Mouse (Mus musculus): ENCODE measurements around the gene Hist1h2bl. TPM values are rescaled to one million over a fixed set of nuclear protein-coding genes. Genes with fewer than 3 reads are reported as not detected.
"Not testable (repeated sequence)": the region's sequence is repeated elsewhere in the genome, so short reads cannot be mapped to it uniquely, and the experiment has no call there.

The Hist1h2bl gene
- total RNA-seq (2021) = 10 to 100 TPM; 41.4 to 52.8 TPM

GRCm38 (mm10) chr13:21715864-21716539, at the start of gene Hist1h2bl, which contains the start of gene Hist1h2ai:
Hist1h2bl (minus strand) TSS chr13:21716143.
Hist1h2ai (plus strand) TSS chr13:21716422.
- intact Hi-C loops (cut with DNase I) = loop anchor here (2.0 to 10.0 kb wide), 3 partner anchors 19 to 1719 kb away; partner anchors contain the start of gene Hist1h4j
- DNase-seq (ENCODE audit: extremely low spot score in 1 of 2, low spot score in 2 of 2) = peak; percentile 78 to 96

- intact Hi-C loops (cut with DNase I) = no loop called here
- DNase-seq (ENCODE audit: extremely low spot score in 1 of 2, low spot score in 2 of 2) = no peak
Observed at GRCm38 (mm10) chr13:21755707-21756106, 39.8 kb upstream of the Hist1h2bl start.

GRCm38 (mm10) chr13:21754294-21755001, 38.5 kb upstream of the Hist1h2bl start:
- DNase-seq (ENCODE audit: extremely low spot score in 1 of 2, low spot score in 2 of 2); intact Hi-C loops (cut with DNase I): not testable (repeated sequence)

DNA sequence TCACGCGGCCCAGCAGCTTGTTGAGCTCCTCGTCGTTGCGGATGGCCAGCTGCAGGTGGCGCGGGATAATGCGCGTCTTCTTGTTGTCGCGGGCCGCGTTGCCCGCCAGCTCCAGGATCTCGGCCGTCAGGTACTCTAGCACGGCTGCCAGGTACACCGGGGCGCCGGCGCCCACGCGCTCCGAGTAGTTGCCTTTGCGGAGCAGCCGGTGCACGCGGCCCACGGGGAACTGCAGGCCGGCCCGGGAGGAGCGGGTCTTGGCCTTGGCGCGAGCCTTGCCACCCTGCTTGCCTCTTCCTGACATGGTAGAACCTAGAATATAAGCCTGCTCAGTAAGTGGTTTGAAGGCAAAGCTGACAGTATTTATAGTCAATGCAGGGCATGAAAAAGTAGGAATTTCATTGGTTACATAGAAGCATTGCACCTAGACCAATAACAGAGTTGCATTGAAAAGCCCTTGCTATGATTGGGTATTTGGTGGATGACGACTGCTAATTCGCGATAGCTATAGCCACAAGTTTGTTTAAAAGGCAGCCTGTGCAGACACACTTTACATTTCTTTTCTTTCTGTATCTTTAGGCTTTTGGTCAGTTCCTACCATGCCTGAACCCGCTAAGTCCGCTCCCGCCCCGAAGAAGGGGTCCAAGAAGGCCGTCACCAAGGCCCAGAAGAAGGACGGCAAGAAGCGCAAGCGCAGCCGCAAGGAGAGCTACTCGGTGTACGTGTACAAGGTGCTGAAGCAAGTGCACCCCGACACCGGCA, 37.8 kb upstream of the Hist1h2bl start, which contains the start of the genes Hist1h2ak and Hist1h2bn:
Gene Hist1h2ak (minus strand): TSS at position 304 of the 762 bp plus-strand sequence.
Gene Hist1h2bn (plus strand): TSS at position 600 of the 762 bp plus-strand sequence.
- peak; percentile 48 to 87 for DNase-seq (ENCODE audit: extremely low spot score in 1 of 2, low spot score in 2 of 2)
- intact Hi-C loops (cut with DNase I) = not testable (repeated sequence)

DNA sequence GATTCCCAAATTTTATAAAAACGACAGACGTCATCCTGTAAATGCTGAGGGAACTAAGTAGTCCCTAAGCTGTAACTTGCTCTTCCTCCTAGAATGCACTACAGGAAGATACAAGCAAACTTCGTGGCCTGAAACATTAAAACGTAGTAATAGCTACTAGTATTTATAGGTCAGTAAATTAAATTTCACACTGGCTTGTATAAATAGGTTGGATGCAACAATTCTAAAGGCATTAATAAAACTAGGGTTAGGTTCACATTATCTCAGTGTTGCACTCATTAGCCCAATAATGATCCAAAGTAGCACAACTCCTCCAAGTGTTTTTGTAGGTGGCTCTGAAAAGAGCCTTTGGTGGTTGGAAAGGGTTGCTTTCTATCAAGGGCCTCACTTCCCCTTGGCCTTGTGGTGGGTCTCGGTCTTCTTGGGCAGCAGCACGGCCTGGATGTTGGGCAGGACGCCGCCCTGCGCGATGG, 37.1 kb upstream of the Hist1h2bl start:
- intact Hi-C loops (cut with DNase I) = no loop called here
- DNase-seq (ENCODE audit: extremely low spot score in 1 of 2, low spot score in 2 of 2) = no peak

DNA sequence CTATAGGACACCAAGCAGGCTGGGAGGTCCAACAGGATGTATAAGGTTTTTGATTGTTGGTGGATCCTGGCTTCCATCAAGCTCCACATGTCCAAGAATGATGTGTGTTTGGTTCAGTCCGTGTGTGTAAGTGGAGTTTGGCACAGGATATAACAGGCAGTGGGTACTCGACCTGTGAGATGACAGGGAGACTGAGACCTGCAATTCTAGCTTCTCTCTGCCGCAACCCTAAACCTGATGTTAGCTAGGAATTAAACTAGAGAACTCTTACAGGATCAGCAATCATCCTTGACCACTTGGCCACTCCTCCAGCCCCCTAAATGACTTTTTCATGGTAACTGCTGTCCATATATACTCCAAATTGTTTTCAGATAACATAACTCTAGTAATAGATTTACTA, 36.4 kb upstream of the Hist1h2bl start:
- no peak for DNase-seq (ENCODE audit: extremely low spot score in 1 of 2, low spot score in 2 of 2)
- intact Hi-C loops (cut with DNase I) = no loop called here

- intact Hi-C loops (cut with DNase I) = no loop called here
- no peak for DNase-seq (ENCODE audit: extremely low spot score in 1 of 2, low spot score in 2 of 2)
Observed at GRCm38 (mm10) chr13:21751827-21752226, 35.9 kb upstream of the Hist1h2bl start.

DNA sequence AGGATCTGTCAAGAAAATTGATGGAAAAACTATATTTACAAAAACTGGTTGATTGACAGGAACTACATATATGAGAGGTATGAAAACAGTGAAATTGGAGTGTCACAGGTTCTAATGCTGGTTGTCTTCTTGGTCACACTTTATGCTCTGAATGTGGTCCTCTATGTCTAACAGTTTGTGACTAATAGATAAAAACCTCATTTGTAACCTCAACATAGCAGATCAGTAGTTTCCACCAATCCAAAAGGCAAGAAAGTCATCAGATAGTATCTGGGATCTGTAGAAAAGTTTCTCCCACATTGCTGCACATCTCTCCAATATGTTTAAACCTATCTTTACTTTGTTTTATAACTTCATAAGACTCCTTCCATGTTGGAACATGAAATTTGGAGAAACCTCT, 35.5 kb upstream of the Hist1h2bl start:
- DNase-seq (ENCODE audit: extremely low spot score in 1 of 2, low spot score in 2 of 2) = no peak
- intact Hi-C loops (cut with DNase I) = no loop called here

- intact Hi-C loops (cut with DNase I) = not testable (repeated sequence)
- peak; percentile 92 to 94 for DNase-seq (ENCODE audit: extremely low spot score in 1 of 2, low spot score in 2 of 2)
Observed at GRCm38 (mm10) chr13:21750159-21751017, 34.4 kb upstream of the Hist1h2bl start, which contains the start of gene Hist1h4k. Hist1h4k (minus strand) TSS chr13:21750505.

GRCm38 (mm10) chr13:21749387-21750158, 33.6 kb upstream of the Hist1h2bl start:
- no peak for DNase-seq (ENCODE audit: extremely low spot score in 1 of 2, low spot score in 2 of 2)
- intact Hi-C loops (cut with DNase I) = no loop called here

GRCm38 (mm10) chr13:21745006-21745405, 29.1 kb upstream of the Hist1h2bl start:
- intact Hi-C loops (cut with DNase I) = no loop called here
- DNase-seq (ENCODE audit: extremely low spot score in 1 of 2, low spot score in 2 of 2) = no peak

DNA sequence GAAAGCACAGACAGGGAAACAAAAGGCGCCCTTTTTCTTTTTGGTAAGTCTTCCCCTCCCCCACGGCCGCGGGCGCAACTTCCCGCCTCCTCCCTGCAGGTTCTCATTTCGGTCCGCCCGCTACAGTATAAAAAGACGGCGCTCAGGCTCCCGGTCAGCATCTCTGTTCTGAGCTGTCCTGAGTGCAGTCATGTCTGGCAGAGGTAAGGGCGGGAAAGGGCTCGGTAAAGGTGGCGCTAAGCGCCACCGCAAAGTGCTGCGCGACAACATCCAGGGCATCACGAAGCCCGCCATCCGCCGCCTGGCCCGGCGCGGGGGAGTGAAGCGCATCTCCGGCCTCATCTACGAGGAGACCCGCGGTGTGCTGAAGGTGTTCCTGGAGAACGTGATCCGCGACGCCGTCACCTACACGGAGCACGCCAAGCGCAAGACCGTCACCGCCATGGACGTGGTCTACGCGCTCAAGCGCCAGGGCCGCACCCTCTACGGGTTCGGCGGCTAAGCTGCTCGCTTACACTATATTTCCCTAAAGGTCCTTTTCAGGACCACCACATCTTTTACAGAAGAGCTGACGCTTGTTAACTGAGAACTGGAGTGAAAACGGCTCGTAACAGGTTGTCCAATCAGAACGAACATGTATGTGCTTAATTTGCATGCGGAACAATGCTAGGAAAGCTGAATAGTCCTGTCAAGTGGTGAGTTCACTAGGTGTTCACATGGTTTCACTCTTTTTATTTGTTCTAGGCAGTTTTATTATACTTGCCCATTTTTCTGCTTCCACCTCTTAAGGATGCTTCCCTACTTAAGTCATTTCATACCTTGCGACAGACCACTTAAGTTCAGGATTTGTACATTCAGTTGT, 19.2 kb upstream of the Hist1h2bl start, which contains the start of gene Hist1h4j:
Gene Hist1h4j (plus strand): TSS at position 159 of the 862 bp plus-strand sequence.
- peak; percentile 77 to 86 for DNase-seq (ENCODE audit: extremely low spot score in 1 of 2, low spot score in 2 of 2)
- intact Hi-C loops (cut with DNase I) = loop anchor here (2.0 kb wide), 1 partner anchor 20 kb away; no protein-coding TSS in a partner anchor

DNA sequence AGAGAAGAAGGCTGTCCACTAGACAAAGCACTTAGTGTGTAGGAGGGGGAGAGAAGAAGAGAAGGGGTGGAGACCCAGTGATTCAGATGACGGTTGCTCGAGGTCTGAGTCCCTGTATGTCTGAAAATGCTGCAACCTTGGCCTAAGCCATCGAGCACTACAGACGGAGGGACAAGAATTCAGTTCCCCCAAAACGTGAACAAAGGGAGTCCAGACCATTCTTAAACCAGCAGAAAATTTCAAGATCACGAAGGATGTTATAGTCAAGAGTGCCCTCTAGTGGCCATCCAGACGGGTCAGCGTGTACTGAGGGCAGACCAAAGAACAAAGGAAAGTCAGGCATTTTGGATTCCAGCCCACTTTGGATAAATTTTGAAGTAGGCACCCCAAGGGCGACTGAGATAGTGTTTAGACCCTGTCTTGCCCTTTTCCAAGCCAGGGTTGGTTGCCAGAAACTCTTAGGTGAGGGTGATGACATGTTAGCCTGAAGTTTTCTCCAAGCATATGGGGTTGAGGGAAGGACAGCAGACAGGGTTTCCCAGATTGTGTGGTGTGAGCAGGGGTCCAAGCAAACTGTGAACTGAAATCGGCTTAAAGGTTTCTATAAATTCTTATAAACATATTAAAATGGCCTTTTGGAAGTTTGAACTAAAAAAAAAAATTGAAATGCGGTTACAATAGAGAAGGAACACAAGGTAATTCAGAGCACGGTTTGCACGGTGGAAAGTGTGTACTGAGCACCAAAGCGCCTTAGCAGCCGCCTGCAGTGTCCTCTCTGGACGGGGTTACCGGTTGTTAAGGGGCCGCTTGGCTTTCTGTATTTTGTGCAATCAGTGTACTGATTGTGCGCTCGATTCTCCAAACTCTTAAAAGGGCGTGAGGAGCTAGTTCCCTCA, 18.3 kb upstream of the Hist1h2bl start:
- intact Hi-C loops (cut with DNase I) = loop anchor here (2.0 kb wide), 1 partner anchor 19 kb away; no protein-coding TSS in a partner anchor

DNA sequence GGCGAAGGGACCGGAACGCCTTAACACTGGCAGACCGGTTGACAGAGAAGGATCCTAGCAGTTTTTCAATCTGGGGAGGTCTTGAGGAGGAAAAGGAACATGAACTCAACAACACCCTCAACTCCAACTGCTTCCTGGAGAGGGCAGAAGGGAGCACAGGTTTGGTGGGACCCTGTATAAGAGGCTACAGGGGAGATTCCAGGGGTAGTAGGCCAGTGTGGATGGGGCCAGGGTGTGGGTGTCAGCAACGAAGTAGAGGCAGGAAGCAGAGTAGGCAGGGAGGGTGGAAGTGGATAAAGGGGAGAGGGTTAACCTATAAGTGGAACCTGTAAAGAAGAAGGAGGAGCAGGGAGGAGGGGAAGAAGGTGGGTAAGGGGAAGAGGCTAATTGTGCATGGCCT, 17.5 kb upstream of the Hist1h2bl start:
- intact Hi-C loops (cut with DNase I) = no loop called here
- no peak for DNase-seq (ENCODE audit: extremely low spot score in 1 of 2, low spot score in 2 of 2)

More for the DNA sequence above, 18.3 kb upstream of the Hist1h2bl start:
- DNase-seq (ENCODE audit: extremely low spot score in 1 of 2, low spot score in 2 of 2) = peak; percentile 77 to 79

DNA sequence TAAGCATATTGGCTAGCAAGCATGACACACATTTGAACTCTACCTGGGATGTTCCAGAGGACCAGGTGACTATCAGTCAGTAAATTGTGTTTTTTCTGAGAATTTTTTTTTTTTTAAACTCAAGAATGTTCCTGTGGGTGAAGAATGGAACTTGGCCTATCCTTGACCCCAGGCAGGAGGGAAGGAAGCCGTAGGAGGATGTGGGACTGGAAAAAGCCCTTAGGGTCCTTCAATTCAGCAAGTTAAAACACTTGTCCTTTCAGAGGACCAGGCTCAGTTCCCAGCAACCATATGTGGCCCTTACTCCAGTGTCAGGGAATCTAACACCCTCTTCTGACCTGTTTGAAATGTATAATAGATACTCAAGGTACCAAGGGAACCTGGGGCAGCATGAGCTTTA, 13.6 kb upstream of the Hist1h2bl start:
- intact Hi-C loops (cut with DNase I) = no loop called here
- DNase-seq (ENCODE audit: extremely low spot score in 1 of 2, low spot score in 2 of 2) = no peak
